Mouse (Mus musculus) embryo, embryonic 9.5 days (tissue): ENCODE measurements at regions not wholly inside any gene's neighbourhood (a gene's known extent, or its start where the extent isn't known, plus 50 kb on each side); places are given as distances from the start of the nearest gene placed in this dataset.

ENCODE experiments used
- DNase-seq: peaks from one replicate; pipeline ENCODE4 v3.0.0-alpha.2; 2017; ENCODE audit errors: extremely low spot score

DNA sequence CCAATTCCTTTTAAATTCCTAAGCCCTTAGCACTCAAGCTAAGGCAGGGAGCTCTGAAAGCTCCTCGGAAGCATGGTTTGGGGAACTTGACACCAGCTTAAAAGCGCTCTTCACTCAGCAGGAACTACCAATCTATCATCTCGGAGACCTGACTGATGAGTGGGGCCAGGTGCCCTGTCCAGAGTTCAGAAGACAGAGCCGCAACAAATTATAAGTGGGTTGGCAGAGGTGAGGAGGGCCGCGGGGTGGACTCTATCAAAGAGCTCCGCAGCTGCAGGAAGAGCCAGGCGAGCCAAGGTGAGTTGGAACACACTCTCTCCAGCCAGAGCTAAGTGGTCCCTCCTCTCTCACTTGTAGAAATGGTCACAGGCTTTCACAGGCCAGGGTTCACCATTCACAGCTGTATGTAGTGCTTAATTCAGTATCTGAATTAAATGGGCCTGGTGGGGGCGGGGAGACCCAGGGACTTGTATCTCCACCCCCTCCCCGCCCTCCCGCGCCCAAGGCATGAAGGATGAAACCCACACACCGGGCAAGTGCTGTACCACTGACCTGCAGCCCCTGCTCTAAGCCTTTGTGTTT lies 180.8 kb downstream of the Stim2 start:
- DNase-seq, result peak; percentile 55

GRCm38 (mm10) chr5:54180192-54180611 lies 181.9 kb downstream of the Stim2 start:
- DNase-seq, result peak; percentile 49

GRCm38 (mm10) chr5:54180640-54181326 lies 182.5 kb downstream of the Stim2 start:
- DNase-seq, result peak; percentile 17

GRCm38 (mm10) chr5:54181327-54181863 lies 183.1 kb downstream of the Stim2 start:
- peak; percentile 16 for DNase-seq

- DNase-seq, result no peak
These were observed 184.5 kb downstream of the Stim2 start for GRCm38 (mm10) chr5:54182754-54183153.

- DNase-seq, result no peak
These were observed 187.4 kb downstream of the Stim2 start for GRCm38 (mm10) chr5:54185662-54186061.

DNA sequence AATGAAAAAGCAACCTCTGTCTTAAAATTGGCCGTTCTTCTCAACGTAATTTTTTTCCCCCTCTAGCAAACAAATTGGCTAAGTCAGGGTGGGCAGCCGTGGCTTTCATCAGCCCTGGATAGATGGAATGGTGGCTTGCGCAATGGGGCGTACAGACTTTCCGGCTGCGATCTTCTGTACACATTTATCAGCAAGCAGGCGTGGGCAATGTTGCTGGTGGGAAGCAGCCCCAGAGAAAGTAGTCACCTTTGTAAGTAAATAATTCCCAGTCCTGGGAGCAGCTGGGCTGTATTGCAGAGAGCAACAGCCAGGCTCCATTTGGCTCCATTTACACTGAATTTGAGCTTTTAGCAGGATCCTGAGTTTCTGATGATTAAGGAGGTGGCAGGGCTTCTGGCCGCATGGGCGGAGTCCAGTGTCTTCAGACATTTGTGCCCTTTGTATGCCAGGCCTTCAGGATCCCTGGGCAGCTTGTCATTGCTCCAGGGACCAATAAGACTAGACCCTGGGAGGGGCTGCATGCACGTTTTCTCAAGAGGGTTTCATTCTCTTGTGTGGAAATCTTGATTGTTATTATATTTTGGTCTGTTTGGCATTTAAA lies 187.9 kb downstream of the Stim2 start:
- no peak for DNase-seq

DNA sequence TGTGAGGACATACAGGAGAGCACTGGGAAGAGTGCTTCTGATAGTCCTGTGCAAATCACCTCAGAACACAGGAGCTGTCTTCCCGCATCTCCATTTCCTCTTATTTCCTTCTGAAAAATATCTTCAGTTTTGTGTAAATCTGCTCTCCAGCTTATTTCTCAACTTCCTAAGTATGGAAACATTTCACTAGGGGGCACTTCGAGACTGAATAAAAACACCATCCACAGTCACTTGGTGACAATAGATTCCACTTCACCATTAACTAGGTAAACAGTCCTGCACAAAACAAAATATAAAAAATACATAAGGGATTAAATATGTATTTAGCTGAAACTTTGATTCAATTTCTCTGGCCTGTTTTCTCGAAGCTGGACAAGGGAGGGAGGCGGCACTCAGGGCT lies 193.4 kb downstream of the Stim2 start:
- DNase-seq, result no peak

DNA sequence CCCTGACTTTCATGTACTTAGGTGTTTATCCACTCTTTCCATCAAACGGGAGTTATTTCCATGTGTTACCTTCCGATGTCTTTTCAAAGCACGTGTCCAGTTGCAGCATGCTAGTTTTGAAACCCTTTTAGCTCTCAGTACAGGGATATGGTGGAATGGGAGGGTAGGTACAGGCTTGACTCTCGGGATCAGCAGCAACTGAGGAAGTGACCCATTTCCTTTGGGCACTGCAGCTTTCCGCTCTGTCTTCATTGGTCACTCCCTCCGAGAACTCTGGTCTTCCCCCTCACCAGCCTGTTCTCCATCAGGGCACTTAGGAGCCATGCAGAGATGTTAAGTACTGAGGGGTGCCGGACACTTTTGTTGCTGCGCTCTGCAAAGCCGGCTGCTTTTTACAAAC lies 196.5 kb downstream of the Stim2 start:
- DNase-seq, result no peak

- DNase-seq, result no peak
These were observed 201.7 kb downstream of the Stim2 start for GRCm38 (mm10) chr5:54200032-54200431.

GRCm38 (mm10) chr5:54200587-54200986 lies 202.3 kb downstream of the Stim2 start:
- DNase-seq, result no peak

- no peak for DNase-seq
These were observed 213.2 kb downstream of the Stim2 start for GRCm38 (mm10) chr5:54211457-54211856.

- no peak for DNase-seq
These were observed 213.8 kb downstream of the Stim2 start for GRCm38 (mm10) chr5:54212038-54212589.

DNA sequence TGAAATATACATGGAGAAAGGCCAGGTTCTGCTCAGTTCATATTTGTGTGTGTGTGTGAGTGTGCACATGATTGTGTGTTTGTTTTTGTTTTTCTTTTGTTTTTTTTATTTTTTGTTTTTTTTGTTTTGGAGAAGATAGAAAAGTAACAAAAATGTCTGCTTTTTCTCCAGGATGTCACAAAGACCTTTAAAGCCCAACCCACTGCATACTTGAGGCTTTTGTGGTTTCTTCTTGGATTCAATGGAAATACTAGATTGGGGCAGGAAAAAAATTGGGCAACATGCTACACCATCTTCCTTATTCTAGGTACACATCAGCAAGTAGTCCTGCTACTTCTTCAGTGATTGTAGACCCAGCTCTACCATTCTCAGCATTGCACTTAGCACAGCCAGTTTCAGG lies 226.7 kb downstream of the Stim2 start:
- no peak for DNase-seq

GRCm38 (mm10) chr5:54234580-54234979 lies 236.3 kb downstream of the Stim2 start:
- DNase-seq, result no peak

DNA sequence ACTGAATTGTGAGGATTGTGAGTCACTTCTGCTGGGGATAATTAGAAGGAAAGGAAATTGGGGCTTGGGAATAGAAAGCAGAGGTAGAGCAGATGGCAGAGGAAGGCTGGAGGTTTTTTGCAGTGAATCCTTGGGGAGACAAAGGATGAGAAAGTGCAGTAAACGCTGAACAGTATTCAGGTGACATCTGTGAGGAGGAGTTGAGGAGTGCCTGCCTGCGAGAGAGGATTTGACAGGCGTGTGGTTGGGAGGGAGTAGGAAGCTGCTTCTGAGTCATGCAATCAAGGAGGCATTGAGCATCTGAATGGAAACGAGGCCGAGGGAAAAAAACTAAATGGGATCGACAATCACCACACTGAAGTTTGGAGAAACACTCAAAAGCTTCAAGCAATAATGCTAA lies 236.9 kb downstream of the Stim2 start:
- DNase-seq, result no peak

DNA sequence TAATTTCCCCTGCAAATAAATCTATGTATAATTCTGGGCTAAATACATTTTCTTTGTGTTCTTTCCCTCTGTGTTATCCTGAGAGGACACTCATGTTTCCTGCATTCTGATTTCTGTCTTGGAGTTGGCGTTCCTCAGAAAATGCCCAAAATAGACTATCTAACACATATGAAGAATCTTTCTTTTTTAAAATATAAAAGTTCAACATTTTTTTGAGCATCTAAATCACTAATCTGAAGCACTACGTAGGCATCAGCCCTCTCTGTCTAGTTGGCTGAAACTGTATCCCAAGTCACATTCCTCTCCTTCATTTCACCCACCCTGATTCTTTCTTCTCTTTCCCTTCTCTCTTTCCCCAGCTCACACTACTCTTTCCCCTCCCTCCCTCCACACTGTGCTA lies 238.9 kb downstream of the Stim2 start:
- DNase-seq, result no peak

DNA sequence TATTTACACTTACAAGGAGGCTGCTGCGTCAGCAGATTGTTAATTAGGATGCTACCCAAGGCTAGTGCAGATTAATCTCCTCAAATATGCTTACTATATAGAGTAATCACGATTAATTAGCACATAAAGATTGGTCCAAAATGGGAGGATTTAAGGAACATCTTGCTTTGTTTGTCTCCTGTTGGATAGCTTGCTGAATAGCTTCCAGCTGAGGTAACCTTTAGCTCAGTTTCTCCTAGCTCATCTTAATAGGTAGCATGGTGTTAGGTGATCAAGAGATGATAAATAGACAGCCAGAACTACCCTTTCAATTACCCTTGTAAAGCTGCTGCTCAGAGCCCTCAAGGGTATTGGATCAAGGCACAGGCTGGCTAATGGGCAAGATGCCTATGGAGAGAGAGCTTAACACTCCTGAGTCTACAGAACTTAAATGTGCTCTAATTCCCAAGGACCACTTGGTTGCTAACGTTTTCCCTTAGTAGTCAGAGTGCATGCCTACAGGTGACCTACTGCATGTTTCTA lies 240.4 kb downstream of the Stim2 start:
- no peak for DNase-seq

GRCm38 (mm10) chr5:54239586-54239985 lies 241.3 kb downstream of the Stim2 start:
- DNase-seq, result no peak

GRCm38 (mm10) chr5:54241169-54241917 lies 243.0 kb downstream of the Stim2 start:
- peak; percentile 4 for DNase-seq

DNA sequence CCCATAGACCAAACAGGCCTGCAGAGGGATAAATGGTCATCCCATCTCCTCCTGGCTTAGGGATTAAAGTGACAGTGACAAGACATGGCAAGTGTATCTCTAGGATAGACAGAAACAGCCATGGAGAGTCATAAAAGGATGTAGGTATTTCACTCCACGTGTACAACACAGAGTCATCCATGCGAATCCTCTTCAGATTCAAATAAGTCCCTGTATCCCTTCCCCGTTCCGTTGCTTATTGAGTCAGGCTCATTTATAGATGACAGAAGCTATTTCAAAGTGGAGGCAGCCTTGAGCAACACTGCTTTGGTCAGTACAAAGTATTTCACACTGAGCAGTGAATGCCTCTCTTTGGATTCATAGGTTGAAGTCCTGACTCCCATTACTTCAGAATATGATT lies 243.8 kb downstream of the Stim2 start:
- DNase-seq, result no peak

DNA sequence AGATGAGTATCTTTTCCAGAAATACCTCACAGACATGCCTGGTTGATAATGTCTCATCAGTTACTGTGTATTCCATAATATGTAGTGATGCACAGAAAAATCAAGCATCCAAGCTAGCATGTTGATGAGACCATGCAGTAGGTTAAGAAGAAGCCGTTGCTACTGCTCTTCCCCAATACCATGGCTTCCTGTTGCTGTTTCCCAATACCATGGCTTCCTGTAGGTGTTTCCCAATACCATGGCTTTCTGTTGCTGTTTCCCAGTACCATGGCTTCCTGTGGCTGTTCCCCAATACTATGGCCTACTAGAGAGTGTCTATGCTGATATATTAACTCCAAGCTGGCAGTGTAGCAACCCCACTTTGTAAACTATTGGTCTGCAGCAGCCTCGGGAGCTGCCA lies 253.7 kb downstream of the Stim2 start:
- DNase-seq, result no peak
